Mouse (Mus musculus): ENCODE data around the gene Ttc28. TPM values are rescaled to one million over a fixed set of nuclear protein-coding genes. Genes with fewer than 3 reads are reported as not detected.

The Ttc28 gene
- total RNA-seq, 4 experiments from 2014 or later = 11.0 to 17.2 (median 12.3) TPM

DNA sequence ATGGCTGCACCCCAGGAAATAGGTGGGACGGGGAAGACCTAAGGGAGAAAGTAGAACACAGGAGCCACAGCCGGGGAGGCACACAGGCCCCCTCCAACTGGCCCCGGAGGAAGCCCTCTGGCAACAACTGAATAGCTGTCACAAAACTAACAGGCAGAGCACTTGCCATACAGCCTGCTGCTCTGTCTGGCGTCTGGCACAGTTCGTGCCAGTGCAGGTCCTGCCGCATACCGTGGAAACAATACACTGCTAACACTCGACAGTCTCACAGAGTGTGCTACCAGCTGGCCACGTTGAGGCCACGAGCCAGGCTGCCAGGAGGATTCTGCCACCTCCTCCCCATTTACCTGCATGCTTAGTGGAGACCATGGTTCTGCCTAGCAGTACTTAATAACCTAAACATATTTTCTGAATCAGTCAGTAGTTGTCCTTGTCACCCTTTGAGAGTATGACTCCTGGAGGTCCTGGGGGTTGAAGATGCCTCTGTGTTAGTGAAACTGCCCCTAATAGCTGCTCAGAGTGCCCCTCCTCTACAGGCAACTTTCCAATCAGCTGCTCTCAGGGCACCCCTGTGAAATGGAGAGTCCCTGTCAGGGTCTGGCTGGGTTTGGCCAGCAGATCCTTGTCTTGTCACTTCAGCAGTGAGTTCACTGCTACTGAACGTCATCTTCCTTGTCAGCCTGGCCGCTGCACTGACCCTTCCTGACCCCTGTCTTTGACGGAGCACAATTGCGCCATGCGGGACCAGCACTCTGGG, 390.8 kb downstream of the Ttc28 start:
- no peak for DNase-seq (ENCODE audit: low spot score)

DNA sequence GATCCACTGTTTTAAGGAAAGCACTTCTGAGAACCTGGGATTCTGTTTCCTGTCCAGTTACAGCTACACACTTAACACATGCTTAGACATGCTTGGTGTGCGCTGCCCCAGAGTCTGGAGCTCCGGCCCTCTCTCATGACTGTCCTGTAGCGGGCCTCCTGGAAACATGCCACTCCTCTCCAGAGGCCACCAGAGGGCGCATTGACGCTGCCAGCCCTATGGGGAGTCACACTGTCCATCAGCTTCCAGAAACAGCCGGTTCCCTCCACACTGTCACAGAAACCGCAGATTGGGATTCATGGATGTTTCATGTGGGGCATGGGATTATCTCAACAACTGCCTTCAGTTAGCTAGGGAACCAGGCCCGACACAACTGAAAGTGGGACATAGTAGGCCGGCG, 394.0 kb downstream of the Ttc28 start:
- DNase-seq (ENCODE audit: low spot score) = peak; percentile 84

GRCm38 (mm10) chr5:111274948-111275347, 395.3 kb downstream of the Ttc28 start:
- DNase-seq (ENCODE audit: low spot score) = no peak

- no peak for DNase-seq (ENCODE audit: low spot score)
Measured at GRCm38 (mm10) chr5:111284420-111285175, 405.0 kb downstream of the Ttc28 start.

DNA sequence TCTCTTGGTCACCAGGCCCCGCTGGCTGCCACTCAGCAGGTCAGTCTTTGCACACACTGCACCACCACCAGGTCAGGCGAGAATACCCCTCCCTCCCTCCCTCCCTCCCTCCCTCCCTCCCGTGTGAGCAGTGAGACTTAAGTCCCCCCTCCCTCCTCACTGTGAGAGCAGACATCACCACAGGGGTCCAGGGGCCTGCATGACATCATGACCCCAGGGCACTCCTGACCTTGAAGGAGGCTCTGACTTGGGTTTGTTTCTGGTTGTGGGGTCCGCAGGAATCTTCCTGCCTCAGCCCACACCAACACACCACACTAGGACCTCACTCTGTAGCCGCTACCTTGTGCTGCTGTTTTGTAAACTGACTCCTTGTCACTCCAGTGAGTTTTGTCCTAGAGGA, 408.0 kb downstream of the Ttc28 start:
- DNase-seq (ENCODE audit: low spot score) = no peak

GRCm38 (mm10) chr5:111288486-111288885, 408.9 kb downstream of the Ttc28 start:
- DNase-seq (ENCODE audit: low spot score) = no peak

DNA sequence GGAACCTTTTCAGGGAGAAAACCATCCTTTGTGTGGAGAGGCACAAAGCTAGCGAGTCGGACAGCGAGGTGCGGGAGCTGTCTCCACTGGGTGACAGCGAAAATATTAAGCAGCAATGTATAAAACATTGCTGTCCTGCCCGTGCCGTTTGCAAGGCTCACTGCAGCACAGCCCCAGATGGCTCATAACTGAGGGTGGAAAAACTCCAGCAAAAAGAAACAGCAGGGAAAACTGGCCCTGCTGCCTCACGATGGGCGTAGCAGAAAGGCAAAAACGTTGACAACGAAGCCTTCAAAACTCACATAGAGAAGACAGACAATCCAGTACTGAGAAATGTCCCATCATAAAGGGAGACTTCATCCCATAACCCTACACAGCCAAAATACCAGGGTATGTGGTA, 410.5 kb downstream of the Ttc28 start:
- no peak for DNase-seq (ENCODE audit: low spot score)

DNA sequence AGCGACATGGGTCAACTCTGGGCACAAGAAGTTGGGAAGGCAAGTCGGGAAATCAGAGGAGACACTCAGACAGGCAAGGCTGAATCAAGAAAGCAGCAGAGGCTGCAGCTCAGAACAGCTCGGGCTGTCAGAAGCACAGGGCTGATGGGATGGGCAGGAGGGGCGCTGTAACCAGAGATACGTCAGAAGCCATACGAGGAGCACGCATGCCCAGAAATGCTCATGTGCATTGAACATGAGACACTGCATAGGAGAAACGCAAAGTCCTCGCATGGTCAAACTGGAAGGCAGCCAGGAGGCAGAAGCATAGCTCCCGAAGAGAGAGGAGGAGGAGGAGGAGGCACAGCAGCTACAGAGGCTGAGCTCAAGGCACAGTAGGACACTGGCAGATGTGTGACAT, 412.0 kb downstream of the Ttc28 start:
- DNase-seq (ENCODE audit: low spot score) = no peak

- DNase-seq (ENCODE audit: low spot score) = no peak
Measured at GRCm38 (mm10) chr5:111297801-111298200, 418.2 kb downstream of the Ttc28 start.

DNA sequence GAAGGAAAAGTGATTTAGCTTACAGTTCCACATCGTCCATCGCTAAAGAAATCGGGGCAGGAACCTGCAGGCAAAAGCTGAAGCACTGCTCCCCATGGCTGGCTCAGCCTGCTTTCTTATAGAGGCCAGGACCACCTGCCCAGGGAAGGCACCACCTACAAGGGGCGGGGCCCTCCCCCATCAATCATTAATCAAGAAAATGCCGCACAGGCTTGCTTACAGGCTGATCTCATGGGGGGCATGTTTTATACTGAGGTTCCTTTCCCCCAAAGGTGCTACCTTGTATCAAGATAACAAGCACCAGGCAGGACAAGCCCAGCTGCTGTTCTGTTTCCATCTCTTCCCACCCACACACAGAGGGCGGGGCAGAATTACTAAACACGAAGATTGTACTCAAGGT, 419.1 kb downstream of the Ttc28 start:
- DNase-seq (ENCODE audit: low spot score) = no peak

GRCm38 (mm10) chr5:111300776-111301175, 421.2 kb downstream of the Ttc28 start:
- DNase-seq (ENCODE audit: low spot score) = no peak

GRCm38 (mm10) chr5:111301736-111302135, 422.1 kb downstream of the Ttc28 start:
- DNase-seq (ENCODE audit: low spot score) = no peak

DNA sequence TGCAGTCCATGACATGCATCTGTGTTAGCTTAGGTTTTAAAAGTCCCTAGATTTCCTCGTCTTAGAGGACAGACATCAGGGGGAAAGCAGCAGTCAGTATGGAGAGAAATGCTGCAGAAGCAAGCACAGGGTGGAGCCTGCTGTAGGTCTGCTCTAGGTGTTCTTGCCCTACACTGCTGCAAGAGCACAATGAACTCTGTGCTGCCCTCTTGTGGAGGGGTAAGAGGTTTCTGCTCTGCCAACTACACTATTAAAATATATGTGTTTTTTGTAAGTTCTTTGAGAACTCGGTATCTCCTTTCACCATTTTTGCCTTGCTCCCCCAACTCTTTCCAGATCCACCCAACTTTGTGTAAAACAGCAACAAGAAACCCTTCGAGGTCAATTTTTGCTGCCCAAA, 425.1 kb downstream of the Ttc28 start:
- DNase-seq (ENCODE audit: low spot score) = no peak

GRCm38 (mm10) chr5:111310185-111310584, 430.6 kb downstream of the Ttc28 start:
- no peak for DNase-seq (ENCODE audit: low spot score)

- no peak for DNase-seq (ENCODE audit: low spot score)
Measured at GRCm38 (mm10) chr5:111313833-111314232, 434.2 kb downstream of the Ttc28 start.

- DNase-seq (ENCODE audit: low spot score) = no peak
Measured at GRCm38 (mm10) chr5:111315061-111315460, 435.5 kb downstream of the Ttc28 start.

- no peak for DNase-seq (ENCODE audit: low spot score)
Measured at GRCm38 (mm10) chr5:111317526-111317925, 437.9 kb downstream of the Ttc28 start.

- DNase-seq (ENCODE audit: low spot score) = no peak
Measured at GRCm38 (mm10) chr5:111318946-111319345, 439.3 kb downstream of the Ttc28 start.

- DNase-seq (ENCODE audit: low spot score) = no peak
Measured at GRCm38 (mm10) chr5:111325813-111326212, 446.2 kb downstream of the Ttc28 start.

GRCm38 (mm10) chr5:111327420-111327819, 447.8 kb downstream of the Ttc28 start:
- peak; percentile 16 for DNase-seq (ENCODE audit: low spot score)

DNA sequence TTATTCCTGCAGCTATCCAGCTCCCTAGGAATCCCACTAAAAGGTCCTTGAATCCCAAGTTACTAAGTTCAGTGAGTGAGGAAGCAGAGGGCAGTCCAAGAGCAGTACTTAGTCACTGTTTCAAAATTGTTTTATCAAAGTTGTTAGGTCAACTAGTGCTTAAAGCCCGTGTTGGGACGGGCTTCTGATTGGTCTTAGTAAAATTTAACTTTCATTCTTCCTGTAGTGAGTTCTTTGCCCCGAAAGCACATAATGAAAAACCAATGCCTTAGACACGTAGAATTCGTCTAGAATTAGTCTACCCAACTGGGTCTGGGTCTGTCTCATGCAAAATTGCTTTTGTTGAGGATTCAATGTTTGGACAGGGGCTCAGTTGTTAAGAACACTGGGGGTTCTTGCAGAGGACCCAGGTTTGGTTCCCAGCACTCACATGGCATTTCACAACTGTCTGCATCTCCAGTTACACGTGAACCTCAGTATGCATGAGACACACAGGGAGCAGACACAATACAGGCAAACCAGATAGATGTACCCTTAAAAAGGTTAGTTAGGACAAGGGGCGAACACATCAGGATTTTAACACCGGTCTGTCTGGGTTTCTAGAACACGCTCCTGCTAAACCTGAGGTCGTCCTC, 450.3 kb downstream of the Ttc28 start:
- DNase-seq (ENCODE audit: low spot score) = no peak

GRCm38 (mm10) chr5:111330417-111331098, 451.0 kb downstream of the Ttc28 start, which contains the start of gene Pitpnb:
Gene Pitpnb, plus strand, starts transcription at chr5:111330763.
- peak; percentile 97 for DNase-seq (ENCODE audit: low spot score)

Data from heart, adult 8-10 months (tissue).